Mouse (Mus musculus) MEL (cell line): ENCODE results near the gene Spaca7.

ENCODE experiments used
- CHD2 ChIP-seq: IDR thresholded peaks from 2 replicates; pipeline ENCODE4 v1.6.1; 2011; ENCODE audit warnings: low read length, improper control_type of control experiment
- CTCF ChIP-seq, 3 experiments: IDR thresholded peaks in 2 of 3; conservative IDR thresholded peaks in 1 of 3; 2 replicates each; pipeline ENCODE4 v1.5.1; 2011 to 2012; ENCODE audit warnings: low read length in 3 of 3, low read depth in 2 of 3, mild to moderate bottlenecking in 2 of 3, improper control_type of control experiment in 1 of 3, inconsistent platforms in 1 of 3, mixed read lengths in 1 of 3, moderate library complexity in 1 of 3; ENCODE audit not compliant: control insufficient read depth in 1 of 3, insufficient read depth in 1 of 3, poor library complexity in 1 of 3, severe bottlenecking in 1 of 3
- EP300 ChIP-seq, 2 experiments: IDR thresholded peaks; 2 replicates each; pipeline ENCODE4 v1.6.1; 2011; ENCODE audit warnings: improper control_type of control experiment in 2 of 2, low read length in 2 of 2, low read depth in 1 of 2, mild to moderate bottlenecking in 1 of 2
- HCFC1 ChIP-seq: IDR thresholded peaks from 2 replicates; pipeline ENCODE4 v1.6.1; 2012; ENCODE audit warnings: low read depth, mild to moderate bottlenecking, inconsistent platforms, low read length, improper control_type of control experiment, moderate library complexity
- KAT2A ChIP-seq: conservative IDR thresholded peaks from 2 replicates; pipeline ENCODE4 v1.6.1; 2012; ENCODE audit warnings: low read depth, low read length, improper control_type of control experiment, inconsistent platforms
- MAFK ChIP-seq: IDR thresholded peaks from 2 replicates; pipeline ENCODE4 v1.6.1; 2011; ENCODE audit warnings: low read depth, mild to moderate bottlenecking, low read length, improper control_type of control experiment, borderline replicate concordance
- MAX ChIP-seq: IDR thresholded peaks from 2 replicates; pipeline ENCODE4 v1.6.1; 2011; ENCODE audit warnings: low read length, improper control_type of control experiment
- NELFE ChIP-seq: IDR thresholded peaks from 2 replicates; pipeline ENCODE4 v1.6.1; 2011; ENCODE audit warnings: low read depth, low read length, improper control_type of control experiment
- POLR2A ChIP-seq, 2 experiments: IDR thresholded peaks; 2 replicates each; pipeline ENCODE4 v1.6.1; 2011 to 2012; ENCODE audit warnings: low read length in 2 of 2, mild to moderate bottlenecking in 2 of 2, control low read depth in 1 of 2, improper control_type of control experiment in 1 of 2, low read depth in 1 of 2, moderate library complexity in 1 of 2; ENCODE audit not compliant: control insufficient read depth in 1 of 2, insufficient read depth in 1 of 2, poor library complexity in 1 of 2
- SIN3A ChIP-seq: IDR thresholded peaks from 2 replicates; pipeline ENCODE4 v1.6.1; 2012; ENCODE audit warnings: low read length, improper control_type of control experiment, inconsistent platforms
- ZKSCAN1 ChIP-seq: IDR thresholded peaks from 2 replicates; pipeline ENCODE4 v1.6.1; 2012; ENCODE audit warnings: low read depth, mild to moderate bottlenecking, inconsistent platforms, low read length, improper control_type of control experiment, moderate library complexity

- TF ChIP-seq MAX (no peak), NELFE (no peak), HCFC1 (no peak), KAT2A (no peak), POLR2A (IDR thresholded peaks at IDR 0.05; ENCODE audit: control insufficient read depth in 1 of 2, insufficient read depth in 1 of 2, low read depth in 1 of 2, low read length in 2 of 2, poor library complexity in 1 of 2) (no peak), CTCF (IDR thresholded peaks at IDR 0.05 in 2 of 3, conservative IDR thresholded peaks at IDR 0.05 in 1 of 3; ENCODE audit: control insufficient read depth in 1 of 3, insufficient read depth in 1 of 3, low read depth in 2 of 3, low read length in 3 of 3, poor library complexity in 1 of 3, severe bottlenecking in 1 of 3) (no peak), MAFK (no peak), EP300 (IDR thresholded peaks at IDR 0.05; ENCODE audit: low read depth in 1 of 2, low read length in 2 of 2) (no peak), CHD2 (no peak), ZKSCAN1 (no peak), SIN3A (no peak)
Observed at GRCm38 (mm10) chr8:12576003-12576402, 3.2 kb downstream of the Spaca7 start.
